Mouse (Mus musculus) Patski (cell line): ENCODE results near the gene Mdh1b. TPM values are rescaled to one million over a fixed set of nuclear protein-coding genes. Genes with fewer than 3 reads are reported as not detected.

ENCODE experiments used
- ATAC-seq: fragments of 100-300 bp; one replicate; pipeline ENCODE4 v1.8.0; 2021
- CTCF ChIA-PET: fragments of 350-600 bp; sonication (Branson Sonifier 250); formaldehyde crosslinking; loops from one replicate; lab custom pipeline; 2022; ENCODE audit warnings: inconsistent platforms; lab: Charles Lee
- POLR2A ChIA-PET: fragments of 350-600 bp; sonication (Branson Sonifier 250); formaldehyde crosslinking; loops from one replicate; lab custom pipeline; 2022; ENCODE audit warnings: antibody characterized with exemption, inconsistent platforms; lab: Charles Lee
- DNase-seq: peaks from one replicate; pipeline ENCODE4 v3.0.0-alpha.2; 2011; ENCODE audit warnings: low read depth, low spot score
- H3K27me3 ChIP-seq: fragments of 371-371 bp; one replicate; pipeline ENCODE4 v1.5.1; 2021
- CTCF ChIP-seq: fragments of 100-300 bp; IDR thresholded peaks from one replicate; pipeline ENCODE4 v1.5.1; 2021
- in situ Hi-C: fragments of 300-500 bp; cut with MboI; formaldehyde crosslinking; loops from 3 replicates; pipeline ENCODE4 v1.11.1; 2018; ENCODE audit warnings: low pct_unique_long_range_greater_than_20kb, mixed read lengths
- polyA plus RNA-seq: library from polyadenylated mRNA; unstranded; gene quantifications from one replicate; pipeline ENCODE4 v1.2.3, GENCODE M21; 2021

The Mdh1b gene
- polyA plus RNA-seq: 0.15 TPM

DNA sequence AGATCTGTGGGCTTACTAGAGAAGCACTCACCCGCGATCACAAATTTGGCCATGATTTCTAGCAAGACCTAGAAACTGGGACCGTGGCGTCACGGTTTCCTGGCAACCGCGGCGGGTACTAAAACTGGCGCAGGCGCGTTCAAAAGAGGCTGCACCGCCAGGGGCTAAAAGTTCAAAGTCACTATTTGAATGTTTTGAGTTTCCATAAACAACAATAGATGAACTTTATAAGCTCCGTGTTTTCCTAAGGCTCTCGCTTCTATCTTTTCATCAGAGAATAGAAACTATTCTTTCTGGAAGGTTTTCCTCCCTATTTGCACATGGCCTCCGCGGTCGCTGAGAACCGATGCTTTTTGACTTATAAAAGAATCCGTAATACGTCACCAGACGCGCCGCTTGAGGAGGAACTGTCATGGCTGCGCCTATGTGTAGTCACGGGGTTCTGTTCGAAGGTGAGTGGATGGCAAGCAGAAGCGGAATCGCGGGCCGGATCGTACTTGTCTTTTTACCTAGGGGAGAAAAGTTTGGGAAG is at the start of gene Mdh1b, which contains the start of gene Fastkd2:
TSS of gene Mdh1b (minus strand) at position 79 of the 532 bp plus-strand sequence.
TSS of gene Fastkd2 (plus strand) at position 375 of the 532 bp plus-strand sequence.
- ATAC-seq (peak; percentile 68), DNase-seq (peak; percentile 68)
- no peak for TF ChIP-seq CTCF
- peaks cover 24% of the 10 kb centered on the region for H3K27me3 ChIP-seq
- POLR2A ChIA-PET: no interaction called here
- in situ Hi-C loops: no loop called here
- CTCF ChIA-PET: no interaction called here

DNA sequence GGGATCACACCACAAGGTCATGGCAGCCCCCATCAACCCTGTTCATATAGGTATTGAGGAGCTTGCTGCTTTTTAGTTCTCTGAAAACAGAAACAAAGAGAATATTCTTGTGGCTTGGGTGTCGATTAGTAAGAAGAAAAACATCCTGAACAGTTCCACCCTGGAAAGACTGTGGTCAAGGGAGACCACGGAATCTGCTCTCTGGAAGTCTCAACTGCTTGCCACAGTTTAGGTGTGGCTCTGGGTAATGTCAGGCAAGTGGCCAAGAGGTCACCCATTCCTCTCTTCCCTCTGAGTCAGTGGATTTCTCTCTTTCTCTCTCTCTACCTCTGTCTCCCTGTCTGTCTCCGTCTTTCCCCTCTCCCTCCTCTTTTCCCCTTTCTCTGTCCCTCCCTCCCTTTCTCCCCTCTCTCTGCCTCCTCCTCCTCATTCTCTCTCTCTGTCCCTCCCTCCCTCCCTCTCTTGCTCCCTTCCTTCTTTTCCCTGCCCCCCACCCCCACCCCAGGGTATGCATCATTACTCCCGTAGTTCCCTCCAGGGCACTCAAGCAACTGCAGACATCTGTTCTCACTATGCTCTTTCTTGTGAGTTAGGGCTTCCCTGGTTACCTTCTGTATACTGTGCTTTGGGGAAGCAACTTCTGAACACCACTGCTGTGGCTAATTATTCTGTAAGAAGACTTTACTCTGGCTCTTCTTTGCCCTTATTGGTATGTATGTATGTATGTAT is 46.9 kb upstream of the Mdh1b start:
- ChIA-PET CTCF (no interaction called here), POLR2A (interaction anchor here (0.6 kb wide), 1 partner anchor 237 kb away, joined by 4 read pairs; no protein-coding TSS in a partner anchor)
- DNase-seq: peak; percentile 73
- no peak for TF ChIP-seq CTCF
- peak; percentile 96 for ATAC-seq
- in situ Hi-C loops: no loop called here
- H3K27me3 ChIP-seq: no peaks in the 10 kb centered on the region

DNA sequence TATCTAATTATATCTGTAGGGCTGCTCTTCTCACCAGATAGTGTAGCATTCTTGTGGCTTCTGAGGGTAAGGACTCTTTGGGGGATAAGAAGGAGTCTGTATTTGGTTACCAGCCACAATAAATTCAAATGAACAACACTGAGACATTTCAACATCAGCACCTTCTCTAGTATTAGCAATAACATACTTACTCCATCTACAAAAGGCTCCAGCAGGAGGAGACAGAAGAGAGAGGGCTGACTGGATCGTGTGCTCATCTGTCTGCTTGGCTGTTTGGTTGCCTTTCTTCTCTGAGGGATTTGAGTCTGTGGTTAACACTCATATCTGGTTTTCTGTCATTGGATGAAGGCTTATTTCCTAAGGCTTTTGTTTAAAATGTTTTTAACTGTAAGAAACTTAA is 46.3 kb upstream of the Mdh1b start:
- in situ Hi-C loops: no loop called here
- ChIA-PET POLR2A (interaction anchor here (0.6 kb wide), 1 partner anchor 237 kb away, joined by 4 read pairs; no protein-coding TSS in a partner anchor), CTCF (no interaction called here)
- ATAC-seq (peak; percentile 72), DNase-seq (peak; percentile 24)
- peak; percentile 57 for TF ChIP-seq CTCF
- H3K27me3 ChIP-seq: no peaks in the 10 kb centered on the region

DNA sequence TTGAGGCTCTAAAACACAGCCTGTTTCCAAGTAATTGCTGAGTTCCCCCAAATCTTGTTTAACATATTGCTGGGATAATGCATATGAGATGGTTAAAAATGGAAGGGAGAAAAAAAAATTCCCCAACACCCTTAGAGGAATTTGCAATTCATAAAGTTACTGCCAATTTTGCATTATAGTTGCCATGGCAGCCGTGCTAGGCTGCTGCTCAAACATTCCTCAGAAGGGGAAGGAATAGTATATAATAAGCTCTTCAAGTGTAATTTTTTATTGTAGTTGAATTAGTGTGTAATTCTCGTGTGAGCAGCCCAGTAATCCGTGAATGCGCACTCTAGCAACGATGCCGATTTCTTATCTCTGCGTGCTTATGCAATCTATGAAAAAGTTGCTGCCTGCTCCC is 40.2 kb upstream of the Mdh1b start:
- DNase-seq (no peak), ATAC-seq (no peak)
- no peaks in the 10 kb centered on the region for H3K27me3 ChIP-seq
- in situ Hi-C loops: no loop called here
- ChIA-PET POLR2A (no interaction called here), CTCF (no interaction called here)
- no peak for TF ChIP-seq CTCF

DNA sequence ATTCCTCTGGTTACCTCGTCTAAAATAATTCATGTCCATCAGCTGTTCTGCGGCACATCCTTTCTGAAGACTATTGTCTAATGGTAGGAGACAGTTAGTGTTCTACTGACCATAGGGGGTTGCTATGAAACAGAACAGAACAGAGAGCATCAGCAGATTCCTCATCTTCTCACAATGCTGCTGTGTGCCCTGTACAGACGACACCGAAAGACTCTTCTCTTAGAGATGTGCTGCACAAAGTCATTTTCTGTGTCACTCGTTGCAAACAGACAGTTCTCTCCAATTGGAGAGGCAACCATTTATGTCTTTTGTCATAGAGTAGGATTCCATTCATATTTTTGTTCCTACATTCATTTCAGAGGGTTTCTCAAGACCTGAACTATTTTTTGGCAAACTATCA is 39.0 kb upstream of the Mdh1b start, which contains the start of gene 4933402D24Rik:
TSS of gene 4933402D24Rik (minus strand) at position 101 of the 400 bp plus-strand sequence.
- POLR2A ChIA-PET: no interaction called here
- in situ Hi-C loops: no loop called here
- no peaks in the 10 kb centered on the region for H3K27me3 ChIP-seq
- DNase-seq (no peak), ATAC-seq (no peak)
- CTCF ChIA-PET: no interaction called here
- no peak for TF ChIP-seq CTCF

DNA sequence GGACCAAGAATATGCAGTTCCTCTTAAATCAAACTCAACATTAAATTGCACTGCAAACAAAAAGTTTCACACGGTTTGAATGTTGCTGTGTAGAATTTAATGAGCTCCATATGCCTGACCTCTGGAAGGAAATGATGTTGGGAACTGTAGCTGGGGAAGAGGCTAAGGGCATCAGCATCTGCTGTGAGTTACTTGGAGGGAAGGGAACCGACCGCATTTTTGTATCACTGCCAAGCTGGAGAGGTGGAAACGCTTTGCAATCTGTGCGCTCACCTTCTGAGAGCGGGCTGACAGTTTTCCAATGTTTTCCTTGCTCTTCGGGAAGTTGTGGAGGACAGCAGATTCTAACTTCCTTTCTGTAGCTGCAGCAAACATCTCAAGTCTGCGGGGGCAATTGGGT is 38.0 kb upstream of the Mdh1b start:
- TF ChIP-seq CTCF: no peak
- H3K27me3 ChIP-seq: no peaks in the 10 kb centered on the region
- ChIA-PET CTCF (no interaction called here), POLR2A (interaction anchor here (1.2 kb wide), 1 partner anchor 354 kb away, joined by 3 read pairs; the partner anchor contains the start of gene Klf7)
- ATAC-seq: no peak
- no peak for DNase-seq
- in situ Hi-C loops: no loop called here

DNA sequence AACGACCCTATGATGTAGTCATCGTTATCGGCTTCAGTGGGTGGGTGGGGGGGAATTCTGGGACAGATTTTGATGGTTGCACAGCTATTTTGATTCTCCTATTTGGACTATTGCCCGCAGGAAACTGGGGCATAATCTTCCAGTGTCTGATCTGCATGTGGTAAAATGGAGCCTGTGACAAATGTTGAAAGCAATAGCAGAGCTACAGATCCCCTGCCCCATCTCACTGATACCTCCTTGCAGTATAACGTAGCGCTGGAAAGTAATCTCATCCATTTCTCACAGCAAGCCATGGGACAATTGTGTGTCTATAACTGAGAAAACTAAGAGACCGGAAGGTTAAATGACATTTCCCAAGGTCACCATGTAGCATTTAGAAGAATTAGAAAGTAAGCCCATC is 34.3 kb upstream of the Mdh1b start:
- CTCF ChIA-PET: no interaction called here
- no peaks in the 10 kb centered on the region for H3K27me3 ChIP-seq
- ATAC-seq: no peak
- POLR2A ChIA-PET: no interaction called here
- no peak for DNase-seq
- no peak for TF ChIP-seq CTCF
- in situ Hi-C loops: loop anchor here (5.0 kb wide), 3 partner anchors 97 to 683 kb away; no protein-coding TSS in a partner anchor

DNA sequence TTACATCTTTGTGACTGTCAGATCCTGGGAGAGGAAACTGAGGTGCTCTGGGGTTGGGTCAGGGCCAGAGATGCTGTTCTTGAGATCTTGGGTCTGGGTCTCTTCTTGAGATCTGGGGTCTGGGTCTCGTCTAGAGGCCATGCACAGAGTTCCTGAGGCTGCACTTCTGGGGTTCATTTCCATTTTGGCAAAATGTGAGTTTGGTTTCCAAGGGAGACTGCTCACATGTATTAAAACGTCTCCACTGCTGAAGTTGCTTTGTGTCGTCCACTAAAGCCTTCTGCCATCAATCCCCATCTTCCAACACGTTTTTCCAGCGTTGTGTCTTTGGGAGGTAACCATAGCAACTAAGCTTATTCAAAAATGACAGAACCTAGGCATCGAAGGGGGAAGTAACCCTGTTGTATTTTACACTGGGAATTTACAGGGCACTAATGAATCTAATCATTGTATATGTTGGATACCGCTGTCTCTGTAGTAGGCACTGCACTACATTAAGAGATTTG is 33.8 kb upstream of the Mdh1b start:
- no peaks in the 10 kb centered on the region for H3K27me3 ChIP-seq
- in situ Hi-C loops: loop anchor here (5.0 kb wide), 3 partner anchors 97 to 683 kb away; no protein-coding TSS in a partner anchor
- ATAC-seq (no peak), DNase-seq (no peak)
- POLR2A ChIA-PET: no interaction called here
- CTCF ChIA-PET: interaction anchor here (1.4 to 1.5 kb wide), 2 partner anchors 682 to 684 kb away, joined by 5 to 8 read pairs; no protein-coding TSS in a partner anchor
- TF ChIP-seq CTCF: no peak

DNA sequence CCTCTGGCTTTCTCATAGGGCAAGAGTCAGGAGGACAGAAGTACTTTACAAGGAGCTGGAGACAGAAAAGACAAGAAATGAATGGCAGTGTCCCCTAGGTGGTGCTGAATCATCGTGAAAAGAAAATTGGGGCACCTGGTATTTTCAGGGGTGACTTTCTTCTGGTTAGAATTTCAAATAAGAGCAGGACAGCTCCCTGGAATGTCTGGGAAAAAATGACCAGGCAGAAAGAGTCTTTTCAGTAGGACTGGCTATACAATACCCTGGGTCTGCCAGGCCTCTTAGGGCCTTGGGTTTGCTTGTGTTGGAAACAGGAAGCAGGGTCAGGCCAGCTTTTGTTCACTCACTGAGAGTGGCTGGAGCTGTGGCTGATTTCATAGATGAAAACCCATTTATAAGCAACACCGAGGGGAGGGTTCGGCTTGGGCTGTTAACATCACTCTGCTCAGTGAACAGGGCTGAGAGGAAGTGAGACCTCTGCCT is 33.1 kb upstream of the Mdh1b start:
- in situ Hi-C loops: loop anchor here (5.0 kb wide), 3 partner anchors 96 to 684 kb away; no protein-coding TSS in a partner anchor
- no peak for DNase-seq
- no peaks in the 10 kb centered on the region for H3K27me3 ChIP-seq
- ChIA-PET POLR2A (no interaction called here), CTCF (interaction anchor here (0.7 to 1.7 kb wide), 7 partner anchors 8 to 685 kb away, joined by 3 to 8 read pairs (median 4); no protein-coding TSS in a partner anchor)
- TF ChIP-seq CTCF: peak; percentile 71
- ATAC-seq: no peak

DNA sequence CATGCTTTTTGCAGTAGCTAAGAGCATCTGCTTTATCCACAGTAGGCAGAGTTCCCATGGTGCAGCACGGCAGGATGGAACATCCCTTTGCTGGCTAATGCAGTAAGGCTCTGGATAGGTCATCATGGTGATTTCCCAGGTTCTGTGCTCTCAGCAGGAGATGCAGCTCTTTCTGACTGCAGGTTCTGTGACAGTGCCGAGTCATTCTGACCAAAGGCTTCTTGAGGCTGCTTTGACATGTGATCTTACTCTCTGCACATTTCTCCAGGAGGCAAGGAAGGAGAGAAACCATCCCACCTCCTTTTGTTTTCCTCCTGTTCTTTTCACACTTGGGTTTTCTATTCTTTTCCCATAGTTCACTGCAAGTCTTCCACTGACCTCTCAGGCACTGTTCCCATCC is 25.9 kb upstream of the Mdh1b start:
- H3K27me3 ChIP-seq: no peaks in the 10 kb centered on the region
- TF ChIP-seq CTCF: no peak
- DNase-seq (peak; percentile 39), ATAC-seq (peak; percentile 47)
- ChIA-PET CTCF (interaction anchor here (1.0 kb wide), 1 partner anchor 196 kb away, joined by 3 read pairs; no protein-coding TSS in a partner anchor), POLR2A (interaction anchor here (0.9 kb wide), 1 partner anchor 9 kb away, joined by 4 read pairs; no protein-coding TSS in a partner anchor)
- in situ Hi-C loops: no loop called here
